Mouse (Mus musculus): ENCODE results near the gene Gm3286. TPM values are rescaled to one million over a fixed set of nuclear protein-coding genes. Genes with fewer than 3 reads are reported as not detected.
"Not testable (repeated sequence)": the region's sequence is repeated elsewhere in the genome, so short reads cannot be mapped to it uniquely, and the experiment has no call there.

Gene Gm3286
- polyA plus RNA-seq (2016; fragmentation: Nextera tagmentation; extraction: Ambion mirVana) = not detected in 2 replicates

DNA sequence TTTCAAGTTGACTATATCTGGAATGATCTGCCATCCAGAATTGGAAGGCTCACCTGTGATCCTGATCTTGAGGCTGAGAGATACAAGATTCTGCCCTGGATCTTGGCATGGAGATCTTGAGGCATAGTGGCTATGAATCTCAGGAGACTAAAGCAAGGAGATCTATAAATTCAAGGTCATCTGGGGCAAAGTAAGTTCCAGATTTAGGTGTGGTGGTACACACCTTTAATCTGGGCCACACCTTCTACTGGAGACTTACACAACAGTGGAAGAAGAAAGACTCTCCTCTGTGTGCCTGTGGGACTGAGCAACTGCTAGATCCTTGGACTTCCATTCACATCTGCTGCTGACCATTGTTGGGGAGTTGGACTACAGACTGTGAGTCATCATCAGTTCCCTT, at the start of gene Gm3286:
Gene Gm3286 (plus strand): TSS at position 301 of the 400 bp plus-strand sequence.
- H3K27me3 ChIP-seq (ENCODE audit: poor library complexity, severe bottlenecking); DNase-seq (ENCODE audit: extremely low spot score, low spot score); H3K27ac ChIP-seq; H3K36me3 ChIP-seq (replicated peaks); H3K4me3 ChIP-seq; H3K4me1 ChIP-seq: not testable (repeated sequence)
- peaks cover 17% of the 10 kb centered on the region for H3K9me3 ChIP-seq

Other genes starting within 250 kb of the Gm3286 start
- gene Gm10424, start 238.0 kb upstream of the Gm3286 start, polyA plus RNA-seq (2016; fragmentation: Nextera tagmentation; extraction: Ambion mirVana) = not detected in 2 replicates
- not detected in 2 replicates for gene Gm3259, start 204.8 kb upstream of the Gm3286 start, polyA plus RNA-seq (2016; fragmentation: Nextera tagmentation; extraction: Ambion mirVana)
- gene D5Ertd577e, start 54.0 kb upstream of the Gm3286 start, polyA plus RNA-seq (2016; fragmentation: Nextera tagmentation; extraction: Ambion mirVana) = not detected in 2 replicates
- gene Gm7971, start 84.1 kb downstream of the Gm3286 start, polyA plus RNA-seq (2016; fragmentation: Nextera tagmentation; extraction: Ambion mirVana) = not detected in 2 replicates
- gene Gm7978, start 225.4 kb downstream of the Gm3286 start, polyA plus RNA-seq (2016; fragmentation: Nextera tagmentation; extraction: Ambion mirVana) = not detected in 2 replicates
- not detected in 2 replicates for gene Gm7982, start 231.3 kb downstream of the Gm3286 start, polyA plus RNA-seq (2016; fragmentation: Nextera tagmentation; extraction: Ambion mirVana)